Mouse (Mus musculus) hindbrain, embryonic 16.5 days (tissue): ENCODE measurements around the gene Gbp2. TPM values are rescaled to one million over a fixed set of nuclear protein-coding genes. Genes with fewer than 3 reads are reported as not detected.
"Not testable (repeated sequence)": the region's sequence is repeated elsewhere in the genome, so short reads cannot be mapped to it uniquely, and the experiment has no call there.

Experiments
- ATAC-seq: fragments of 200-750 bp; cut with Nextera tagmentation; 2 replicates; pipeline ENCODE4 v1.8.0; 2017; ENCODE audit warnings: moderate TSS enrichment, moderate library complexity
- H3K27ac ChIP-seq: fragments of 300-500 bp; sonication (generic); 2 replicates; pipeline ENCODE4 v1.5.1; 2014; ENCODE audit warnings: low read depth, mild to moderate bottlenecking, control low read depth, low read length, moderate library complexity
- H3K27me3 ChIP-seq: fragments of 300-500 bp; sonication (generic); replicated peaks from 2 replicates; pipeline ENCODE4 v1.6.1; 2014; ENCODE audit warnings: low read length; ENCODE audit not compliant: control insufficient read depth, insufficient read depth
- H3K36me3 ChIP-seq: fragments of 300-500 bp; sonication (generic); 2 replicates; pipeline ENCODE4 v1.6.1; 2014; ENCODE audit warnings: mild to moderate bottlenecking, low read length, moderate library complexity, mixed read lengths; ENCODE audit not compliant: control insufficient read depth, insufficient read depth
- H3K4me1 ChIP-seq: fragments of 300-500 bp; sonication (generic); 2 replicates; pipeline ENCODE4 v1.6.1; 2014; ENCODE audit warnings: low read depth, low read length; ENCODE audit not compliant: control insufficient read depth, insufficient read depth
- H3K4me2 ChIP-seq: fragments of 300-500 bp; sonication (generic); 2 replicates; pipeline ENCODE4 v1.6.1; 2014; ENCODE audit warnings: mild to moderate bottlenecking, low read length, control low read depth, moderate library complexity
- H3K4me3 ChIP-seq: fragments of 300-500 bp; sonication (generic); 2 replicates; pipeline ENCODE4 v1.5.1; 2014; ENCODE audit warnings: mild to moderate bottlenecking, low read length, control low read depth, moderate library complexity
- H3K9ac ChIP-seq: fragments of 300-500 bp; sonication (generic); 2 replicates; pipeline ENCODE4 v1.6.1; 2014; ENCODE audit warnings: low read depth, mild to moderate bottlenecking, control low read depth, low read length, moderate library complexity
- H3K9me3 ChIP-seq: fragments of 300-500 bp; sonication (generic); 2 replicates; pipeline ENCODE4 v1.6.1; 2014; ENCODE audit warnings: mild to moderate bottlenecking, low read length, moderate library complexity; ENCODE audit not compliant: control insufficient read depth
- WGBS: fragments of 180-500 bp; shearing (Covaris S2); extraction: QIAGEN DNeasy Blood & Tissue Kit; methylation state at CpG from one replicate; pipeline ENCODE4 v1.1.7; 2014; 5-methylcytosine and 5-hydroxymethylcytosine counted together
- polyA plus RNA-seq: library from polyadenylated mRNA; unstranded; fragments of >200 nt; fragmentation: Nextera tagmentation; extraction: Ambion mirVana; gene quantifications from 2 replicates; pipeline ENCODE4 v1.2.1, GENCODE M21; 2015

Gbp2 gene
- polyA plus RNA-seq, 1 experiment from 2014 or later: 0.51 TPM

DNA sequence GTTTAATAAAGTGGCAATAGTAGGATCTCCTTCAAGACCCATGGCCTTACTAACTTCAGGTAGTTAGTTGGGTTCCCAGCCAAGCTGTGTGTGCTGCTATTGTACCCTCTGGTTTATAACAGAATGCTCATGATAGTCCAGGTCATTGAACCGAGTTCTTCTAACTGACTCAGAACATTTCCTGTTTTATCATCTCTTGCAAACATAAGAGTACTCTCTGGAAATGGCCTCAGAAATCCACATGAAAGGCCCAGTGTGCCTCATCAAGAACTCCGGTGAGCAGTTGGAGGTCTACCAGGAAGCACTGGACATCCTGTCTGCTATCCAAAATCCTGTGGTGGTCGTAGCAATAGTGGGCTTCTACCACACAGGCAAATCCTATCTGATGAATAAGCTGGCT is 22.5 kb upstream of the Gbp2 start:
- no peak for ATAC-seq
- 80% methylated on average over 3 of the region's 3 CpGs for WGBS
- Histone ChIP-seq H3K4me2 (no peak overlapping the region), H3K36me3 (no peaks in the 10 kb centered on the region), H3K4me3 (no peak overlapping the region), H3K9ac (no peak overlapping the region), H3K27ac (no peak overlapping the region), H3K4me1 (no peaks in the 10 kb centered on the region), H3K9me3 (no peaks in the 10 kb centered on the region), H3K27me3 (no peaks in the 10 kb centered on the region)

DNA sequence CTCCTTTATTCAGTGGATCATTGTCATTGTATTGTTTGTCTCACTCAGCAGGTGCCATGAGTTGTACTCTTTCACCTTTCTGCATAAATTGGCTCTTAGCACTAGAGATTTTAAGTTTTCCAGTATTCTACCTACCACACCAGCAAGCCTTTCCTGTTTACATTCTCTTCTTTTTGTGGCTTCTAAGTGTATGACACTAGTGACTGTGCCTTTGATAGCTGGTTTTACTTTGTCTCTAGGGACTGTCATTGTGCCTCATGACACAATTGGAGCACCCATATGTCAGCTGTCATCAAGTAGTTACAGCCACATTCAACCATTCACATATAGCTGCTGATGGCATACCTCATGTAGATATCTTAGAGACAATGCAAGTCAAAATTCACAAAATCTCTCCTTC is 18.7 kb upstream of the Gbp2 start:
- no peak overlapping the region for H3K9ac ChIP-seq
- no peak overlapping the region for H3K4me2 ChIP-seq

DNA sequence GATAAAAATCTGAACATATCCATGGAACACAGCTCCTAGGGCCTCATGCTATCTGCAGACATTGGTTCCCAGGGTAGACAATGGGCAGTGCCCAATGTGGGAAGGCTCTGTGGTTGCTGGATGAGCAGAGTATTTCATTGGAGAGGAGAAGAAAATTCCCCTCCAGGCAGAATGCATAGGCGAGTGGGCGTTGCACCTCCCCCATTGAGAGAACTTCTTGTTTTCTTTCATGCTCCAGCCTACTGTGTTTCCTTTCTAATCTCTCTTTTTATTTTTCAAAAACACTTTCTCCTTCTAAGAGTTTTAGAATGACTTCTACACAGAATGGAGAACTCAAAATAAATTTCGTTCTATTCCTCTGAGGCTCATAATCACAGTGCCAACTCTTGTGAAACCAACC is 1.7 kb upstream of the Gbp2 start:
- WGBS: 86% methylated on average over 3 of the region's 3 CpGs
- Histone ChIP-seq H3K27me3 (no peaks in the 10 kb centered on the region), H3K4me1 (no peaks in the 10 kb centered on the region; the same call in 1 of the 2 replicates), H3K9me3 (no peaks in the 10 kb centered on the region), H3K9ac (no peak overlapping the region), H3K4me3 (no peak overlapping the region), H3K27ac (no peak overlapping the region), H3K36me3 (no peaks in the 10 kb centered on the region), H3K4me2 (no peak overlapping the region)
- ATAC-seq: no peak

More for the DNA sequence above, 18.7 kb upstream of the Gbp2 start:
- Histone ChIP-seq H3K4me1 (no peaks in the 10 kb centered on the region), H3K9me3 (no peaks in the 10 kb centered on the region), H3K27ac (no peak overlapping the region), H3K36me3 (no peaks in the 10 kb centered on the region), H3K4me3 (no peak overlapping the region), H3K27me3 (no peaks in the 10 kb centered on the region)
- ATAC-seq: no peak

GRCm38 (mm10) chr3:142619606-142620005 is 796 bp upstream of the Gbp2 start:
- Histone ChIP-seq H3K27ac (no peak overlapping the region), H3K9ac (no peak overlapping the region), H3K4me2 (no peak overlapping the region), H3K27me3 (no peaks in the 10 kb centered on the region), H3K36me3 (no peaks in the 10 kb centered on the region), H3K9me3 (no peaks in the 10 kb centered on the region), H3K4me3 (no peak overlapping the region), H3K4me1 (no peaks in the 10 kb centered on the region; the same call in 1 of the 2 replicates)
- ATAC-seq: no peak
- 52% methylated on average over 1 of the region's 1 CpGs for WGBS

DNA sequence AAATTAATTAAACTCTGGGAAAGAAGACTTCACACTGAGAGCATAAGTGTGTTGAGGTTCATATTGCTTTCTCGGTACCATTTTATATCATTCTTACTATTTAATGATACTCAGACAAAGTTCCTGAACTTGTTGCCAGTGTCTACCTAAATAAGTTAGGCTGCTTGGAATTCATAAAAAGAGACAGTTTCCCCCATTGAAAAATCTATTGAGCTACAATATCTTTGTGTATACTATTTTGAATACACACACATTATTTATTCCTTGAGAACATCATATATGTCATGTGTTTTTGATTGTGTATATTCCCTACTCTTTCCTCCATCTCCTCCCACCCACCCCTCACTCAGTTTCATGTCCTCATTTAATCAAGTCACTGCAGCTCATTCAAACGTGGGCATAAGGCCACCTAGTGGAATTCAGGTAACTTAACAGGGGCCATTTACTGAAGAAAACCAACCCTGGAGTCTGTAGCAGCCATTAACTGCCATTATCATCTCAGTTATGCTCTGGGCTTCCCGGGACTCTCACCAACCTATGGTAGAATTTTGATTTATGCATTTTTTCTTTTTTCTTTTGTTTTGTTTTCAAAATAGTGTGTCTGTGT is 657 bp downstream of the Gbp2 start:
- no peaks in the 10 kb centered on the region for H3K9me3 ChIP-seq
- no peaks in the 10 kb centered on the region for H3K27me3 ChIP-seq
- H3K27ac ChIP-seq: no peak overlapping the region
- ATAC-seq: no peak
- 57% methylated on average over 3 of the region's 3 CpGs for WGBS
- no peak overlapping the region for H3K9ac ChIP-seq
- no peaks in the 10 kb centered on the region for H3K36me3 ChIP-seq
- no peaks in the 10 kb centered on the region; the same call in 1 of the 2 replicates for H3K4me1 ChIP-seq
- H3K4me3 ChIP-seq: no peak overlapping the region
- no peak overlapping the region; the same call in none of the 2 replicates for H3K4me2 ChIP-seq

DNA sequence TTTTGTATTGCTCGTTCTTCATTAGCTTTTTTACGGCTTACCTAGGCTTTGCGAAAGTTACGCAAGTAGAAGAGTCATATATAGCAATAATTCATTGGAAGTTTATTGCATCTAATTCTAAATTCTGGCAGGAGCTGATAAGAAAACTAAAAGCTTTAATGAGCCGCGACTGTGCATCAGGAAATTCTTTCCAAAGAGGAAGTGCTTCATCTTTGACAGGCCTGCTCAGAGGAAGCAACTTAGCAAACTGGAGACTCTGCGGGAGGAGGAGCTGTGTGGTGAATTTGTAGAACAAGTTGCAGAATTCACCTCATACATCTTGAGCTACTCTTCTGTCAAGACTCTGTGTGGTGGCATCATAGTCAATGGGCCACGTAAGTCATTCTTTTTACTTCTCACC is 10.0 kb downstream of the Gbp2 start:
- Histone ChIP-seq H3K9me3 (no peaks in the 10 kb centered on the region), H3K9ac (no peak overlapping the region), H3K4me1 (no peaks in the 10 kb centered on the region), H3K4me2 (no peak overlapping the region), H3K27ac (no peak overlapping the region), H3K4me3 (no peak overlapping the region), H3K27me3 (no peaks in the 10 kb centered on the region), H3K36me3 (no peaks in the 10 kb centered on the region)
- 91% methylated on average over 8 of the region's 8 CpGs for WGBS
- no peak for ATAC-seq

GRCm38 (mm10) chr3:142640201-142640600 is 19.8 kb downstream of the Gbp2 start:
- Histone ChIP-seq H3K9ac (no peak overlapping the region), H3K9me3 (no peaks in the 10 kb centered on the region), H3K27ac (no peak overlapping the region), H3K4me2 (no peak overlapping the region), H3K36me3 (no peaks in the 10 kb centered on the region), H3K27me3 (no peaks in the 10 kb centered on the region), H3K4me3 (no peak overlapping the region), H3K4me1 (no peaks in the 10 kb centered on the region)
- WGBS: 5% methylated on average over 9 of the region's 9 CpGs
- no peak for ATAC-seq

- ATAC-seq, H3K27me3 ChIP-seq, H3K4me1 ChIP-seq, H3K4me3 ChIP-seq, H3K9me3 ChIP-seq, H3K9ac ChIP-seq, H3K4me2 ChIP-seq, H3K36me3 ChIP-seq, H3K27ac ChIP-seq: not testable (repeated sequence)
- 22% methylated on average over 2 of the region's 2 CpGs for WGBS
Observed at GRCm38 (mm10) chr3:142645949-142646348, 25.5 kb downstream of the Gbp2 start.

GRCm38 (mm10) chr3:142647836-142648235 is 27.4 kb downstream of the Gbp2 start:
- H3K4me2 ChIP-seq, H3K27ac ChIP-seq: not testable (repeated sequence)

DNA sequence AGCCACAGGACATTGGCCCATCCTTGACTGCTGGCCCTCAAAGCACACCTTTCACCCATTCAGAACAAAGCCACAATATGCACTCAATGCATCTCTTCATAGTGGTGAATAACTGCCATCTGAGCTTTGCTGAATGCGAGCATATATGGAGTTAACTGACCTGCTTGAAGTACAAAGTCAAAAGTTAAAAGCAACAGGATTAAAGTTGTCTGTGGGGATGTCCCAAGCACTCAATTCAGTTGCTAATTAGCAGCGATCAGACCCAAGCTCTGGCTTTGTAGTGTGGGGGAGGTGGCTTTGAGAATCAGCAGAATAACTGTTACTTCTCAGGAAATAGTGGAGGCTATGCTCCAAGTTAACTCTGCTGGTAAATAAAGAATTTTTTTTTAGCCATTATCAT is 29.8 kb downstream of the Gbp2 start:
- H3K4me2 ChIP-seq: no peak overlapping the region
- no peaks in the 10 kb centered on the region for H3K4me1 ChIP-seq
- H3K27ac ChIP-seq: no peak overlapping the region
- H3K9ac ChIP-seq: no peak overlapping the region
- no peaks in the 10 kb centered on the region for H3K9me3 ChIP-seq
- WGBS: 40% methylated on average over 2 of the region's 2 CpGs
- no peaks in the 10 kb centered on the region for H3K27me3 ChIP-seq
- no peak overlapping the region for H3K4me3 ChIP-seq
- no peak for ATAC-seq
- no peaks in the 10 kb centered on the region for H3K36me3 ChIP-seq

More at GRCm38 (mm10) chr3:142647836-142648235, 27.4 kb downstream of the Gbp2 start:
- not testable (repeated sequence) for ATAC-seq, H3K9me3 ChIP-seq, H3K36me3 ChIP-seq, H3K4me1 ChIP-seq, H3K27me3 ChIP-seq, H3K9ac ChIP-seq, H3K4me3 ChIP-seq
- 69% methylated on average over 7 of the region's 7 CpGs for WGBS
